21 mouse cellular contexts compared by ENCODE assay signal in the genomic region with DNA sequence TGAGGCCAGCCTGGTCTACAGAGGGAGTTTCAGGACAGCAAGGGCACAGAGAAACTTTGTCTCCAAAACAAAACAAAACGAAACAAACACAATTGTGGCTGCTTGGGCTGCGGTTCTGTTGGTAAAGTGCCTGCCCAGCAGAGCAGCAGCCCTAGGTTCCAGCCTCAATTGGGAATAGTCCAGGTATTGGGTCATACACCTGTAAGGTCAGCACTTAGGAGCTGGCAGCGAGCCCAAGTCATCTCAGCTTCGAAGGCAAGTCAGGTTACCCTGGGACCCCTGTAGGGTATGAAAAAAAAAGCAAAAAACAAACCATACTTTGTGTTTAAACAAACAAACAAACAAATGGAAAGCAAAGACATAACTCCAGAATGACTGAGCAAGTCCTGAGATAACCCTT. TPM values are rescaled to one million over a fixed set of nuclear protein-coding genes. Genes with fewer than 3 reads are reported as not detected.
DNase-seq lines count a peak whose midpoint lies in the region; ATAC-seq and TF ChIP-seq lines count a peak whose summit lies in the region.
"Had no signal": no experiment of that assay in that cellular context is flagged by ENCODE, and none has a peak within 500 bp of the region (broad histone marks: within the 10 kb centered on the region; RNA-seq: fewer than 3 reads in every experiment).

No protein-coding gene starts in this region.

- H3K36me3 ChIP-seq in kidney, adult 2 months (ENCODE audit: control insufficient read depth, insufficient read depth, low read length), result no peaks in the 10 kb centered on the region; the same call in 1 of the 2 replicates
- H3K36me3 ChIP-seq in kidney, embryonic 14.5 days (ENCODE audit: control insufficient read depth, insufficient read depth, low read length), result no peaks in the 10 kb centered on the region; the same call in 1 of the 2 replicates
- H3K36me3 ChIP-seq in lung, postnatal 0 days (ENCODE audit: insufficient read depth, low read length), result no peaks in the 10 kb centered on the region
- no peaks in the 10 kb centered on the region for H3K36me3 ChIP-seq in midbrain, embryonic 11.5 days (ENCODE audit: control insufficient read depth, insufficient read depth, low read length)
- peaks cover 19% of the 10 kb centered on the region; the same call in 1 of the 2 replicates for H3K36me3 ChIP-seq in midbrain, postnatal 0 days (ENCODE audit: insufficient read depth, low read length)
- peaks cover 55% of the 10 kb centered on the region for H3K36me3 ChIP-seq in small intestine, adult 2 months (ENCODE audit: control insufficient read depth, insufficient read depth, low read length)
- H3K36me3 ChIP-seq: embryonic facial prominence, embryonic 12.5 days; forebrain, embryonic 15.5 days had no signal

- H3K4me1 ChIP-seq in kidney, adult 2 months (ENCODE audit: control insufficient read depth, insufficient read depth, low read length), result peaks cover 12% of the 10 kb centered on the region; the same call in 1 of the 2 replicates
- H3K4me1 ChIP-seq in kidney, embryonic 14.5 days (ENCODE audit: control insufficient read depth, insufficient read depth, low read length), result peaks cover 16% of the 10 kb centered on the region; the same call in 1 of the 2 replicates
- H3K4me1 ChIP-seq in lung, postnatal 0 days (ENCODE audit: insufficient read depth, low read depth, low read length), result peaks cover 12% of the 10 kb centered on the region
- peaks cover 6% of the 10 kb centered on the region for H3K4me1 ChIP-seq in midbrain, embryonic 11.5 days (ENCODE audit: control insufficient read depth, insufficient read depth, low read length)
- no peaks in the 10 kb centered on the region for H3K4me1 ChIP-seq in midbrain, postnatal 0 days (ENCODE audit: insufficient read depth, low read length)
- H3K4me1 ChIP-seq in small intestine, adult 2 months (ENCODE audit: control insufficient read depth, insufficient read depth, insufficient read length, low read length), result peaks cover 59% of the 10 kb centered on the region

- no peak overlapping the region for H3K27ac ChIP-seq in kidney, adult 2 months (ENCODE audit: insufficient read depth, low read depth, low read length)
- H3K27ac ChIP-seq in kidney, embryonic 14.5 days (ENCODE audit: low read depth, low read length), result no peak overlapping the region
- no peak overlapping the region for H3K27ac ChIP-seq in lung, postnatal 0 days (ENCODE audit: low read length)
- no peak overlapping the region for H3K27ac ChIP-seq in midbrain, embryonic 11.5 days (ENCODE audit: low read depth, low read length)
- H3K27ac ChIP-seq in midbrain, postnatal 0 days (ENCODE audit: low read depth, low read length), result no peak overlapping the region
- peak overlapping the region; percentile 34; the same call in 1 of the 2 replicates for H3K27ac ChIP-seq in small intestine, adult 2 months (ENCODE audit: insufficient read depth, low read depth, low read length)
- H3K27ac ChIP-seq: embryonic facial prominence, embryonic 10.5 days; embryonic facial prominence, embryonic 12.5 days; forebrain, embryonic 13.5 days; forebrain, embryonic 15.5 days had no signal

- no peak for TF ChIP-seq CTCF in kidney, adult 2 months (conservative IDR thresholded peaks at IDR 0.05; ENCODE audit: insufficient read depth, insufficient read length, low read depth, low read length)
- no peak for TF ChIP-seq CTCF in lung, postnatal 0 days (IDR thresholded peaks at IDR 0.05)
- no peak for TF ChIP-seq CTCF in midbrain, postnatal 0 days (IDR thresholded peaks at IDR 0.05)
- no peak for TF ChIP-seq CTCF in small intestine, adult 2 months (IDR thresholded peaks at IDR 0.05; ENCODE audit: extremely low read depth, insufficient read length, insufficient replicate concordance, low read depth, low read length)

- no peak overlapping the region for H3K9ac ChIP-seq in kidney, embryonic 14.5 days (ENCODE audit: low read depth, low read length)
- H3K9ac ChIP-seq in lung, postnatal 0 days (replicated peaks; ENCODE audit: low read depth), result no peak overlapping the region
- no peak overlapping the region for H3K9ac ChIP-seq in midbrain, embryonic 11.5 days (ENCODE audit: low read length)
- H3K9ac ChIP-seq in midbrain, postnatal 0 days (replicated peaks; ENCODE audit: low read length, poor library complexity, severe bottlenecking), result no peak overlapping the region
- H3K9ac ChIP-seq: embryonic facial prominence, embryonic 12.5 days; forebrain, embryonic 13.5 days; forebrain, embryonic 15.5 days had no signal

- no peak for TF ChIP-seq EP300 in lung, postnatal 0 days (IDR thresholded peaks at IDR 0.05)

- no peak for TF ChIP-seq POLR2A in kidney, adult 2 months (IDR thresholded peaks at IDR 0.05; ENCODE audit: low read depth, low read length)
- no peak for TF ChIP-seq POLR2A in small intestine, adult 2 months (IDR thresholded peaks at IDR 0.05; ENCODE audit: low read depth, low read length)

- 47% methylated on average over 4 of the region's 4 CpGs for WGBS in kidney, adult 2 months
- 89% methylated on average over 4 of the region's 4 CpGs for WGBS in kidney, embryonic 14.5 days
- 63% methylated on average over 4 of the region's 4 CpGs for WGBS in lung, postnatal 0 days
- WGBS in midbrain, embryonic 11.5 days, result 89% methylated on average over 4 of the region's 4 CpGs
- 86% methylated on average over 4 of the region's 4 CpGs for WGBS in midbrain, postnatal 0 days
- 30% methylated on average over 4 of the region's 4 CpGs for WGBS in small intestine, adult 2 months

- no peak for ATAC-seq in kidney, embryonic 14.5 days (ENCODE audit: low FRiP score, low TSS enrichment)
- ATAC-seq in lung, postnatal 0 days, result no peak
- no peak for ATAC-seq in midbrain, embryonic 11.5 days (ENCODE audit: low FRiP score)
- ATAC-seq in midbrain, postnatal 0 days (ENCODE audit: low FRiP score), result no peak
- ATAC-seq in inflammation-experienced regulatory T-cells, adult 6 months, result no peak
- ATAC-seq: forebrain, embryonic 13.5 days; forebrain, embryonic 15.5 days had no signal

- DNase-seq in kidney, adult 2 months, result peak; percentile 28
- DNase-seq in lung, adult 18-20 months, result peak; percentile 55 to 65
- DNase-seq in lung, postnatal 0 days (ENCODE audit: low spot score), result no peak
- peak; percentile 54 for DNase-seq in midbrain, embryonic 11.5 days (ENCODE audit: low spot score, missing footprints)
- no peak for DNase-seq in midbrain, postnatal 0 days (ENCODE audit: low spot score)
- DNase-seq: adrenal gland, adult 2 months; adrenal gland, postnatal 10 days; adrenal gland, postnatal 25 days; cerebellum, adult 11 months; cerebellum, adult 18-20 months; cerebellum, adult 8-10 months; cerebellum, postnatal 10 days; cerebellum, postnatal 25 days had no signal

- H3K9me3 ChIP-seq in kidney, embryonic 14.5 days (ENCODE audit: control insufficient read depth, low read length), result no peaks in the 10 kb centered on the region
- H3K9me3 ChIP-seq in lung, postnatal 0 days (ENCODE audit: low read length), result no peaks in the 10 kb centered on the region
- no peaks in the 10 kb centered on the region for H3K9me3 ChIP-seq in midbrain, embryonic 11.5 days (ENCODE audit: control insufficient read depth, low read length)
- no peaks in the 10 kb centered on the region for H3K9me3 ChIP-seq in midbrain, postnatal 0 days (ENCODE audit: low read length)
- H3K9me3 ChIP-seq: embryonic facial prominence, embryonic 10.5 days; embryonic facial prominence, embryonic 12.5 days; forebrain, embryonic 13.5 days; forebrain, embryonic 15.5 days had no signal

- no peak overlapping the region for H3K4me2 ChIP-seq in kidney, embryonic 14.5 days (replicated peaks; ENCODE audit: low read depth, low read length)
- no peak overlapping the region for H3K4me2 ChIP-seq in lung, postnatal 0 days (replicated peaks; ENCODE audit: low read depth, low read length)
- no peak overlapping the region for H3K4me2 ChIP-seq in midbrain, embryonic 11.5 days
- H3K4me2 ChIP-seq in midbrain, postnatal 0 days (ENCODE audit: low read depth, low read length, poor library complexity, severe bottlenecking), result no peak overlapping the region
- H3K4me2 ChIP-seq: embryonic facial prominence, embryonic 12.5 days; forebrain, embryonic 13.5 days; forebrain, embryonic 15.5 days had no signal

- H3K4me3 ChIP-seq in kidney, adult 2 months (ENCODE audit: insufficient read depth, low read depth, low read length), result no peak overlapping the region
- no peak overlapping the region for H3K4me3 ChIP-seq in kidney, embryonic 14.5 days (ENCODE audit: low read length)
- no peak overlapping the region for H3K4me3 ChIP-seq in lung, postnatal 0 days (ENCODE audit: low read depth, low read length)
- H3K4me3 ChIP-seq in midbrain, embryonic 11.5 days (ENCODE audit: low read depth, low read length), result no peak overlapping the region
- no peak overlapping the region for H3K4me3 ChIP-seq in midbrain, postnatal 0 days (ENCODE audit: low read depth, low read length)
- H3K4me3 ChIP-seq in small intestine, adult 2 months (ENCODE audit: low read depth, low read length), result no peak overlapping the region
- H3K4me3 ChIP-seq: embryonic facial prominence, embryonic 10.5 days; embryonic facial prominence, embryonic 12.5 days; forebrain, embryonic 13.5 days; forebrain, embryonic 15.5 days had no signal

- H3K27me3 ChIP-seq in kidney, adult 2 months (replicated peaks; ENCODE audit: control insufficient read depth, insufficient read depth, low read length), result no peaks in the 10 kb centered on the region
- no peaks in the 10 kb centered on the region for H3K27me3 ChIP-seq in kidney, embryonic 14.5 days (ENCODE audit: control insufficient read depth, insufficient read depth, low read length)
- H3K27me3 ChIP-seq in lung, postnatal 0 days (replicated peaks; ENCODE audit: insufficient read depth, low read length), result no peaks in the 10 kb centered on the region
- H3K27me3 ChIP-seq in midbrain, embryonic 11.5 days (ENCODE audit: control insufficient read depth, insufficient read depth, low read length), result no peaks in the 10 kb centered on the region
- no peaks in the 10 kb centered on the region for H3K27me3 ChIP-seq in midbrain, postnatal 0 days (ENCODE audit: insufficient read depth, low read length)
- no peaks in the 10 kb centered on the region for H3K27me3 ChIP-seq in small intestine, adult 2 months (ENCODE audit: control insufficient read depth, insufficient read depth, low read length)
- H3K27me3 ChIP-seq: embryonic facial prominence, embryonic 12.5 days; forebrain, embryonic 13.5 days; forebrain, embryonic 15.5 days had no signal

RNA-seq across cellular contexts. Expression of a gene that starts 7.6 kb away (rescaled TPM):
- 4.6 and 7.2 TPM in 2 replicates for polyA plus RNA-seq in kidney, adult 2 months (2012; rRNA removed)
- 5.2 and 8.3 TPM in 2 replicates for polyA plus RNA-seq in kidney, embryonic 14.5 days (2014; fragmentation: Nextera tagmentation; extraction: Ambion mirVana)
- polyA plus RNA-seq in lung, postnatal 0 days (2015; fragmentation: Nextera tagmentation; extraction: Ambion mirVana), result 123 and 134 TPM in 2 replicates
- polyA plus RNA-seq in midbrain, embryonic 11.5 days (2014; fragmentation: Nextera tagmentation; extraction: Ambion mirVana), result 2.4 and 2.7 TPM in 2 replicates
- total RNA-seq in midbrain, postnatal 0 days (2014; rRNA removed), result 0.52 TPM in 1 of 2 replicates, not detected in the other
- polyA plus RNA-seq in midbrain, postnatal 0 days (2015; fragmentation: Nextera tagmentation; extraction: Ambion mirVana), result 1.2 and 2.0 TPM in 2 replicates
- 287 and 852 TPM in 2 replicates for polyA plus RNA-seq in small intestine, adult 2 months (2012; rRNA removed)
- 1 to 10 TPM in 2 of 3 experiments, under 1 TPM in 1; 0.91 to 1.9 (median 1.7) TPM for polyA plus RNA-seq in inflammation-experienced regulatory T-cells, adult 6 months (2017; shearing (Covaris generic))

RNA-seq across cellular contexts. Expression of a gene that starts 17.7 kb away (rescaled TPM):
- polyA plus RNA-seq in kidney, adult 2 months (2012; rRNA removed), result 179 and 207 TPM in 2 replicates
- 120 and 132 TPM in 2 replicates for polyA plus RNA-seq in kidney, embryonic 14.5 days (2014; fragmentation: Nextera tagmentation; extraction: Ambion mirVana)
- polyA plus RNA-seq in lung, postnatal 0 days (2015; fragmentation: Nextera tagmentation; extraction: Ambion mirVana), result 93.9 and 96.2 TPM in 2 replicates
- 77.1 and 81.5 TPM in 2 replicates for polyA plus RNA-seq in midbrain, embryonic 11.5 days (2014; fragmentation: Nextera tagmentation; extraction: Ambion mirVana)
- 121 and 127 TPM in 2 replicates for total RNA-seq in midbrain, postnatal 0 days (2014; rRNA removed)
- 122 and 140 TPM in 2 replicates for polyA plus RNA-seq in midbrain, postnatal 0 days (2015; fragmentation: Nextera tagmentation; extraction: Ambion mirVana)
- polyA plus RNA-seq in small intestine, adult 2 months (2012; rRNA removed), result 41.8 and 49.8 TPM in 2 replicates
- 10 to 100 TPM; 56.3 to 68.5 (median 57.1) TPM for polyA plus RNA-seq in inflammation-experienced regulatory T-cells, adult 6 months (2017; shearing (Covaris generic))

RNA-seq across cellular contexts. Expression of a gene that starts 23.6 kb away (rescaled TPM):
- polyA plus RNA-seq in kidney, adult 2 months (2012; rRNA removed), result 4.4 and 5.6 TPM in 2 replicates
- polyA plus RNA-seq in kidney, embryonic 14.5 days (2014; fragmentation: Nextera tagmentation; extraction: Ambion mirVana), result 0.62 and 1.0 TPM in 2 replicates
- 2.2 and 2.4 TPM in 2 replicates for polyA plus RNA-seq in lung, postnatal 0 days (2015; fragmentation: Nextera tagmentation; extraction: Ambion mirVana)
- polyA plus RNA-seq in midbrain, embryonic 11.5 days (2014; fragmentation: Nextera tagmentation; extraction: Ambion mirVana), result 0.22 and 0.43 TPM in 2 replicates
- total RNA-seq in midbrain, postnatal 0 days (2014; rRNA removed), result 1.7 and 1.8 TPM in 2 replicates
- polyA plus RNA-seq in midbrain, postnatal 0 days (2015; fragmentation: Nextera tagmentation; extraction: Ambion mirVana), result 2.2 and 2.4 TPM in 2 replicates
- polyA plus RNA-seq in small intestine, adult 2 months (2012; rRNA removed), result 23.4 and 42.4 TPM in 2 replicates
- polyA plus RNA-seq in inflammation-experienced regulatory T-cells, adult 6 months (2017; shearing (Covaris generic)), result 1 to 10 TPM; 1.9 to 4.0 (median 2.0) TPM

RNA-seq across cellular contexts. Expression of a gene that starts 25.8 kb away (rescaled TPM):
- polyA plus RNA-seq in kidney, adult 2 months (2012; rRNA removed), result 421 and 474 TPM in 2 replicates
- 198 and 239 TPM in 2 replicates for polyA plus RNA-seq in kidney, embryonic 14.5 days (2014; fragmentation: Nextera tagmentation; extraction: Ambion mirVana)
- polyA plus RNA-seq in lung, postnatal 0 days (2015; fragmentation: Nextera tagmentation; extraction: Ambion mirVana), result 429 and 453 TPM in 2 replicates
- 16.5 and 18.3 TPM in 2 replicates for polyA plus RNA-seq in midbrain, embryonic 11.5 days (2014; fragmentation: Nextera tagmentation; extraction: Ambion mirVana)
- 46.6 and 47.7 TPM in 2 replicates for total RNA-seq in midbrain, postnatal 0 days (2014; rRNA removed)
- polyA plus RNA-seq in midbrain, postnatal 0 days (2015; fragmentation: Nextera tagmentation; extraction: Ambion mirVana), result 148 and 153 TPM in 2 replicates
- polyA plus RNA-seq in small intestine, adult 2 months (2012; rRNA removed), result 663 and 1,754 TPM in 2 replicates
- polyA plus RNA-seq in inflammation-experienced regulatory T-cells, adult 6 months (2017; shearing (Covaris generic)), result 10 to 100 TPM; 58.9 to 90.9 (median 63.6) TPM
- polyA plus RNA-seq: C2C12 had no signal

RNA-seq across cellular contexts. Expression of a gene that starts 33.2 kb away (rescaled TPM):
- polyA plus RNA-seq in kidney, adult 2 months (2012; rRNA removed), result 12.3 and 16.1 TPM in 2 replicates
- 19.3 and 27.7 TPM in 2 replicates for polyA plus RNA-seq in kidney, embryonic 14.5 days (2014; fragmentation: Nextera tagmentation; extraction: Ambion mirVana)
- polyA plus RNA-seq in lung, postnatal 0 days (2015; fragmentation: Nextera tagmentation; extraction: Ambion mirVana), result 222 and 246 TPM in 2 replicates
- polyA plus RNA-seq in midbrain, embryonic 11.5 days (2014; fragmentation: Nextera tagmentation; extraction: Ambion mirVana), result 21.6 and 21.8 TPM in 2 replicates
- total RNA-seq in midbrain, postnatal 0 days (2014; rRNA removed), result 1.3 TPM in 2 replicates
- polyA plus RNA-seq in midbrain, postnatal 0 days (2015; fragmentation: Nextera tagmentation; extraction: Ambion mirVana), result 1.4 and 1.7 TPM in 2 replicates
- 34.1 and 57.4 TPM in 2 replicates for polyA plus RNA-seq in small intestine, adult 2 months (2012; rRNA removed)
- not detected for polyA plus RNA-seq in inflammation-experienced regulatory T-cells, adult 6 months (2017; shearing (Covaris generic))

Comparison
In these comparisons a context has a peak if more than half of its experiments do, and no peak if none do; other contexts are left out.
1. DNase-seq: peak in kidney, adult 2 months (single experiment), lung, adult 18-20 months (2 of 2) and midbrain, embryonic 11.5 days (single experiment); none in lung, postnatal 0 days (single experiment) and midbrain, postnatal 0 days (single experiment).
2. RNA of a gene that starts 7.6 kb away (polyA plus RNA-seq): 287 to 852 TPM in small intestine, adult 2 months and 123 to 134 TPM in lung, postnatal 0 days; 5.2 to 8.3 TPM in kidney, embryonic 14.5 days, 4.6 to 7.2 TPM in kidney, adult 2 months, 2.4 to 2.7 TPM in midbrain, embryonic 11.5 days, 0.91 to 1.9 TPM in inflammation-experienced regulatory T-cells, adult 6 months and 1.2 to 2.0 TPM in midbrain, postnatal 0 days; every median in the first group is over 10 times any median in the second.